Mouse (Mus musculus): Measurements from ENCODE around the gene Slc17a3.

GRCm38 (mm10) chr13:23866086-23866710, 27.0 kb downstream of the Slc17a3 start:
- no peak for TF ChIP-seq POLR2A (IDR thresholded peaks at IDR 0.05; ENCODE audit: borderline replicate concordance, extremely low read depth, insufficient read depth, insufficient read length, poor library complexity, severe bottlenecking)
- no peak for TF ChIP-seq CTCF (IDR thresholded peaks at IDR 0.05; ENCODE audit: borderline replicate concordance, extremely low read depth, insufficient read depth, insufficient read length)

Measured in brain, embryonic 14.5 days (tissue).